Comparison of ENCODE assay signal across 15 mouse cellular contexts in genomic region chr11:90116676-90117663, GRCm38 (mm10).
DNase-seq lines count a peak whose midpoint lies in the region; ATAC-seq lines count a peak whose summit lies in the region.
"Had no signal": no experiment of that assay in that cellular context is flagged by ENCODE, and none has a peak within 500 bp of the region (broad histone marks: within the 10 kb centered on the region; RNA-seq: fewer than 3 reads in every experiment).

No protein-coding gene starts in this region.

- H3K4me1 ChIP-seq in forebrain, embryonic 11.5 days (replicated peaks; ENCODE audit: control insufficient read depth, insufficient read depth, low read length) = no peaks in the 10 kb centered on the region
- H3K4me1 ChIP-seq in forebrain, embryonic 12.5 days = peaks cover 11% of the 10 kb centered on the region
- H3K4me1 ChIP-seq in kidney, embryonic 14.5 days (ENCODE audit: control insufficient read depth, insufficient read depth, low read length) = peaks cover 10% of the 10 kb centered on the region; the same call in 1 of the 2 replicates
- peaks cover 8% of the 10 kb centered on the region for H3K4me1 ChIP-seq in embryonic facial prominence, embryonic 15.5 days
- H3K4me1 ChIP-seq: megakaryocyte, embryonic 14.5 days; neural tube, embryonic 12.5 days had no signal

- no peaks in the 10 kb centered on the region for H3K36me3 ChIP-seq in forebrain, embryonic 11.5 days (ENCODE audit: control insufficient read depth, insufficient read depth, low read length)
- H3K36me3 ChIP-seq in forebrain, embryonic 12.5 days (replicated peaks) = no peaks in the 10 kb centered on the region
- no peaks in the 10 kb centered on the region for H3K36me3 ChIP-seq in kidney, embryonic 14.5 days (ENCODE audit: control insufficient read depth, insufficient read depth, low read length)
- no peaks in the 10 kb centered on the region for H3K36me3 ChIP-seq in embryonic facial prominence, embryonic 15.5 days
- H3K36me3 ChIP-seq: G1E; neural tube, embryonic 12.5 days had no signal

- H3K27me3 ChIP-seq in forebrain, embryonic 11.5 days (ENCODE audit: control insufficient read depth, insufficient read depth, low read length) = no peaks in the 10 kb centered on the region
- H3K27me3 ChIP-seq in forebrain, embryonic 12.5 days = no peaks in the 10 kb centered on the region
- no peaks in the 10 kb centered on the region for H3K27me3 ChIP-seq in kidney, embryonic 14.5 days (ENCODE audit: control insufficient read depth, insufficient read depth, low read length)
- no peaks in the 10 kb centered on the region for H3K27me3 ChIP-seq in embryonic facial prominence, embryonic 15.5 days
- H3K27me3 ChIP-seq: neural tube, embryonic 12.5 days had no signal

- 0 out of 2 replicates have a peak overlapping the region, but pooled peaks have one; percentile 24 for H3K4me2 ChIP-seq in forebrain, embryonic 11.5 days (ENCODE audit: low read depth, low read length, severe bottlenecking)
- no peak overlapping the region for H3K4me2 ChIP-seq in forebrain, embryonic 12.5 days
- peak overlapping the region; percentile 30 for H3K4me2 ChIP-seq in kidney, embryonic 14.5 days (replicated peaks; ENCODE audit: low read depth, low read length)
- 0 out of 2 replicates have a peak overlapping the region, but pooled peaks have one; percentile 2 for H3K4me2 ChIP-seq in embryonic facial prominence, embryonic 15.5 days (replicated peaks)
- H3K4me2 ChIP-seq: neural tube, embryonic 12.5 days had no signal

- H3K27ac ChIP-seq in forebrain, embryonic 11.5 days (ENCODE audit: low read depth, low read length) = no peak overlapping the region
- no peak overlapping the region for H3K27ac ChIP-seq in forebrain, embryonic 12.5 days
- peak overlapping the region; percentile 47; the same call in 1 of the 2 replicates for H3K27ac ChIP-seq in kidney, embryonic 14.5 days (ENCODE audit: low read depth, low read length)
- H3K27ac ChIP-seq in embryonic facial prominence, embryonic 15.5 days (replicated peaks) = 0 out of 2 replicates have a peak overlapping the region, but pooled peaks have one; percentile 30
- H3K27ac ChIP-seq: neural tube, embryonic 12.5 days had no signal

- no peak overlapping the region for H3K4me3 ChIP-seq in forebrain, embryonic 11.5 days (ENCODE audit: low read depth, low read length)
- H3K4me3 ChIP-seq in forebrain, embryonic 12.5 days (replicated peaks) = no peak overlapping the region
- no peak overlapping the region; the same call in 1 of the 2 replicates for H3K4me3 ChIP-seq in kidney, embryonic 14.5 days (ENCODE audit: low read length)
- H3K4me3 ChIP-seq in embryonic facial prominence, embryonic 15.5 days (replicated peaks) = no peak overlapping the region
- H3K4me3 ChIP-seq: megakaryocyte, embryonic 14.5 days; neural tube, embryonic 12.5 days had no signal

- H3K9ac ChIP-seq in forebrain, embryonic 11.5 days (ENCODE audit: low read length) = no peak overlapping the region
- H3K9ac ChIP-seq in forebrain, embryonic 12.5 days = no peak overlapping the region
- H3K9ac ChIP-seq in kidney, embryonic 14.5 days (ENCODE audit: low read depth, low read length) = no peak overlapping the region
- no peak overlapping the region for H3K9ac ChIP-seq in embryonic facial prominence, embryonic 15.5 days
- H3K9ac ChIP-seq: neural tube, embryonic 12.5 days had no signal

- H3K9me3 ChIP-seq in forebrain, embryonic 11.5 days (ENCODE audit: control insufficient read depth, low read length) = no peaks in the 10 kb centered on the region
- H3K9me3 ChIP-seq in forebrain, embryonic 12.5 days = no peaks in the 10 kb centered on the region
- H3K9me3 ChIP-seq in kidney, embryonic 14.5 days (ENCODE audit: control insufficient read depth, low read length) = no peaks in the 10 kb centered on the region
- no peaks in the 10 kb centered on the region for H3K9me3 ChIP-seq in embryonic facial prominence, embryonic 15.5 days (replicated peaks)
- H3K9me3 ChIP-seq: megakaryocyte, embryonic 14.5 days; neural tube, embryonic 12.5 days had no signal

- WGBS in forebrain, embryonic 11.5 days = 42% methylated on average over 20 of the region's 20 CpGs
- 39% methylated on average over 20 of the region's 20 CpGs for WGBS in forebrain, embryonic 12.5 days
- 26% methylated on average over 20 of the region's 20 CpGs for WGBS in kidney, embryonic 14.5 days
- WGBS in embryonic facial prominence, embryonic 15.5 days = 36% methylated on average over 20 of the region's 20 CpGs

- no peak for ATAC-seq in forebrain, embryonic 11.5 days (replicated peaks; ENCODE audit: low FRiP score)
- ATAC-seq in forebrain, embryonic 12.5 days (ENCODE audit: low FRiP score) = no peak
- ATAC-seq in kidney, embryonic 14.5 days (ENCODE audit: low FRiP score, low TSS enrichment) = peak; percentile 78
- no peak for ATAC-seq in embryonic facial prominence, embryonic 15.5 days (ENCODE audit: insufficient number of reproducible peaks, low FRiP score, low TSS enrichment, low read depth)
- no peak for ATAC-seq in megakaryocyte progenitor cell, adult 5-6 weeks (replicated peaks; ENCODE audit: poor library complexity)
- no peak for ATAC-seq in erythroblast, adult 5-6 weeks (replicated peaks; ENCODE audit: low FRiP score, poor library complexity, severe bottlenecking)

- no peak for DNase-seq in forebrain, embryonic 11.5 days (ENCODE audit: low spot score)
- DNase-seq in kidney, postnatal 25 days = no peak
- DNase-seq in lung, postnatal 14 days = peak; percentile 59
- DNase-seq: cerebellum, adult 8-10 months; kidney, postnatal 10 days; layer of hippocampus, postnatal 36 days; right cerebral cortex, adult 18-20 months had no signal

Comparison
In these comparisons a context has a peak if more than half of its experiments do, and no peak if none do; other contexts are left out.
1. H3K27ac ChIP-seq: peak in kidney, embryonic 14.5 days (single experiment) and embryonic facial prominence, embryonic 15.5 days (single experiment); none in forebrain, embryonic 11.5 days (single experiment) and forebrain, embryonic 12.5 days (single experiment).